Comparison of ENCODE assay signal across 33 mouse cellular contexts in the genomic region with DNA sequence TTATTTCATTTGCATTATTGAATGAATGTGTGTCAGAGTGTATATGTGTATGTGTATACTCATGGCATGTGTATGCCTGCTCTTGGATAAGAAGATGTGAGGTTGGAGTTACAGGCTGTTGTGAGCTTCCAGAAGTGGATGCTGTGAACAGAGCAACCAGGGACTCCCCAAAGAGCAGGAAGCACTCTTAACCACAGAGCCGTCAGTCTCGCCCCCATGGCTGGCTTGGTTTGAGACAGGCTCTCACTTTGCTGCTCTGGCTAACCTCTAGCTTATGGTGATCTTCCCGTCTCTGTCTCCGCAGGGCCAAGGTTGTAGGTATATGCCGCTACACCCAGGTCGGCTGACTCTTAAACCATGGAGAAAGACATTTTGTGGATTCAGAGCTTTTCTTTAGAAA.
"Had no signal": no experiment of that assay in that cellular context is flagged by ENCODE, and none has a peak within 500 bp of the region (broad histone marks: within the 10 kb centered on the region; RNA-seq: fewer than 3 reads in every experiment).

No protein-coding gene starts in this region.

- H3K27ac ChIP-seq: heart, embryonic 10.5 days; heart, embryonic 13.5 days; heart, embryonic 15.5 days; hindbrain, embryonic 10.5 days; hindbrain, embryonic 12.5 days; hindbrain, embryonic 13.5 days; hindbrain, embryonic 14.5 days; hindbrain, embryonic 15.5 days; hindbrain, postnatal 0 days; intestine, embryonic 15.5 days; kidney, embryonic 15.5 days; kidney, postnatal 0 days; layer of hippocampus, adult 2 months had no signal

- H3K4me3 ChIP-seq: heart, embryonic 10.5 days; heart, embryonic 12.5 days; heart, embryonic 13.5 days; heart, embryonic 15.5 days; hindbrain, embryonic 10.5 days; hindbrain, embryonic 12.5 days; hindbrain, embryonic 13.5 days; hindbrain, embryonic 15.5 days; intestine, embryonic 15.5 days; kidney, embryonic 15.5 days; layer of hippocampus, adult 2 months had no signal

- H3K4me1 ChIP-seq: heart, embryonic 10.5 days; heart, embryonic 12.5 days; heart, embryonic 13.5 days; heart, embryonic 15.5 days; hindbrain, embryonic 10.5 days; hindbrain, embryonic 12.5 days; hindbrain, embryonic 13.5 days; hindbrain, embryonic 15.5 days; intestine, embryonic 15.5 days; kidney, embryonic 15.5 days had no signal

- H3K9me3 ChIP-seq: heart, embryonic 10.5 days; heart, embryonic 12.5 days; heart, embryonic 13.5 days; heart, embryonic 15.5 days; hindbrain, embryonic 10.5 days; hindbrain, embryonic 12.5 days; hindbrain, embryonic 13.5 days; hindbrain, embryonic 15.5 days; intestine, embryonic 15.5 days; kidney, embryonic 15.5 days had no signal

- DNase-seq: heart, postnatal 10 days; heart, postnatal 14 days; heart, postnatal 36 days; heart, postnatal 4 days; kidney, adult 11 months; kidney, adult 18-20 months; kidney, adult 8-10 months; kidney, adult 9 months; kidney, postnatal 10 days; kidney, postnatal 14 days; kidney, postnatal 25 days; kidney, postnatal 36 days; kidney, postnatal 4 days; layer of hippocampus, adult 9-11 months; layer of hippocampus, postnatal 36 days had no signal

- ATAC-seq: hindbrain, embryonic 16.5 days; hindbrain, postnatal 0 days; inflammation-experienced regulatory T-cells, adult 6 months; intestine, embryonic 15.5 days; intestine, embryonic 16.5 days; intestine, postnatal 0 days had no signal

- H3K27me3 ChIP-seq: heart, embryonic 12.5 days; heart, embryonic 13.5 days; heart, embryonic 15.5 days; hindbrain, embryonic 12.5 days; hindbrain, embryonic 13.5 days; hindbrain, embryonic 15.5 days; intestine, embryonic 15.5 days; kidney, embryonic 15.5 days had no signal
